Mouse (Mus musculus): ENCODE measurements around the gene Ino80e. TPM values are rescaled to one million over a fixed set of nuclear protein-coding genes. Genes with fewer than 3 reads are reported as not detected.

Gene Ino80e
- polyA plus RNA-seq, 1 experiment: 62.4 TPM

DNA sequence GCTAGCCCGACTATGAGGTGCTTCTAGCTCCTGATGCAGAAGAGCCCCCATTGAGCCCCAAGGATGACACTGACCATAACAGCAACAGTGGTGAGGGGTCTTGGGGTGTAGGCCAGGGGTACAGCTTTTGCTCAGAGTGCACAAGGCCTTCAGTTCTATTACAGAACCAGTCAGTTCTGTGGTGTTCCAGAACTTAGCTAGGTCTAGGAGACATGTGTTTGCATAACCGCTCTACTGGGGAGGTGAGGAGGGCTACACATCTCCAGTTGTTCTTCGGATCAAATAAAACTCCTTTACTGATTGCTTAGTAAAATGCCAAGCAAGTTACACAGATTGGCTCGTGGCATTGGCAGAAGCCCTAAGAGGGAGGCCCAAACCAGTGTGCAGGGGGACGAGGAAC lies 30.6 kb downstream of the Ino80e start, which contains the start of gene 4930451I11Rik:
TSS of gene 4930451I11Rik (minus strand) at position 101 of the 400 bp plus-strand sequence.
- H3K36me3 ChIP-seq (ENCODE audit: control insufficient read depth, insufficient read depth): no peaks in the 10 kb centered on the region
- no peak for TF ChIP-seq MYOG (IDR thresholded peaks at IDR 0.05; ENCODE audit: control insufficient read depth in 1 of 3, insufficient read depth in 1 of 3, insufficient read length in 2 of 3, low read depth in 2 of 3)
- TF ChIP-seq TCF12 (IDR thresholded peaks at IDR 0.05; ENCODE audit: insufficient read depth, poor library complexity, severe bottlenecking): no peak
- no peaks in the 10 kb centered on the region for H3K79me2 ChIP-seq (ENCODE audit: control insufficient read depth, insufficient read depth)
- no peak within 1 kb of the TSS for H3K4me2 ChIP-seq (ENCODE audit: low read depth)
- peaks cover 70% of the 10 kb centered on the region for H3K27me3 ChIP-seq (ENCODE audit: control insufficient read depth, insufficient read depth, insufficient read length)
- no peak within 1 kb of the TSS for H3K4me3 ChIP-seq
- H3ac ChIP-seq (ENCODE audit: control insufficient read depth, insufficient read length): no peak within 1 kb of the TSS

DNA sequence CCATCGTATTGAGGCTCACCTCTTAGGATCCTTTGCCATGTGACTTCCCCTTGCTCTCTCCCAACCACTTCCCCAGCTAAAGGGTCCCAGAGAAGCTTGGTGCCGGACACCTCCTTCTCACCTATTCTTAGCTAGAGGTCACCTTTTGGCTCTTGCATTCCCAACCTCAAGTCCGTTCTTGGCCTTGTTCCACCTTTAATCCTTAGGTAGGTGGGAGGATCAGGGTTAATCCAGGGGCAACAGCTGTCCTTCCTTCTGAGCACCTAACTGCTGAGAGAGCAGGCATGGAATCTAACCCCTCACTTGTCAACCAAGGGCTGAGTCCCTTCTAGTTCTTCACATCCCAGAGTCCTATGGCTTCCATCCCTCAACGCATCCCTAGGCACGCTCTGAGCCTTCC lies 36.2 kb downstream of the Ino80e start:
- TF ChIP-seq E2F4 (IDR thresholded peaks at IDR 0.05; ENCODE audit: insufficient read depth) (no peak), CEBPB (IDR thresholded peaks at IDR 0.05; ENCODE audit: insufficient read depth, poor library complexity, severe bottlenecking) (no peak), REST (IDR thresholded peaks at IDR 0.05; ENCODE audit: insufficient read depth, insufficient read length) (no peak), MYOD1 (IDR thresholded peaks at IDR 0.05; ENCODE audit: control insufficient read depth in 1 of 3, insufficient read length in 2 of 3, low read depth in 2 of 3) (no peak)
- peaks cover 77% of the 10 kb centered on the region for H3K27me3 ChIP-seq (ENCODE audit: control insufficient read depth, insufficient read depth, insufficient read length)
- no peak overlapping the region for H3K4me2 ChIP-seq (ENCODE audit: low read depth)
- H3ac ChIP-seq (ENCODE audit: control insufficient read depth, insufficient read length): no peak overlapping the region
- no peak overlapping the region for H3K4me3 ChIP-seq
- no peaks in the 10 kb centered on the region for H3K79me2 ChIP-seq (ENCODE audit: control insufficient read depth, insufficient read depth)
- H3K36me3 ChIP-seq (ENCODE audit: control insufficient read depth, insufficient read depth): no peaks in the 10 kb centered on the region

DNA sequence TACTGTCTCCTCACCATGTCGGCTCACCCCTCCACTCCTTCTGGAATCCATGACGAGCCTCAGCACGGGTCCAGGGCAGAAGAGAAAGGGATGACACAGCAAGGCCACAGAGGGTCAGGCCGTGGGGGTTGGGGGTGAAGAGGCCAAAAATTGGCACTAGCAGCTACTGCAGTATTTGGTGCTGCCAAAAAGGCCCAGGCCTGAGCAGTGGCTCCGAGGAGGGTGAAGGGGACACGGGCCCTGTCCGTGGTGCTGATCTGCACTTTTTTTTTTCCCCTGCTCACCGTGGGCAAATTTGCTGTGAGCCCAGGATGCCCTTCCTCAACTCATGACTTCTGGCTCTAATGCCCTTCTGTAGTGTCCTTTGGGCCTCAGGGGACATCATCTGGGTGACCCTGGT lies 36.8 kb downstream of the Ino80e start:
- no peaks in the 10 kb centered on the region for H3K79me2 ChIP-seq (ENCODE audit: control insufficient read depth, insufficient read depth)
- H3K4me2 ChIP-seq (ENCODE audit: low read depth): no peak overlapping the region
- no peak for TF ChIP-seq CEBPB (IDR thresholded peaks at IDR 0.05; ENCODE audit: insufficient read depth, poor library complexity, severe bottlenecking)
- peak; percentile 86 for TF ChIP-seq REST (IDR thresholded peaks at IDR 0.05; ENCODE audit: insufficient read depth, insufficient read length)
- H3K27me3 ChIP-seq (ENCODE audit: control insufficient read depth, insufficient read depth, insufficient read length): peaks cover 73% of the 10 kb centered on the region
- no peak overlapping the region for H3ac ChIP-seq (ENCODE audit: control insufficient read depth, insufficient read length)
- H3K36me3 ChIP-seq (ENCODE audit: control insufficient read depth, insufficient read depth): no peaks in the 10 kb centered on the region
- no peak overlapping the region for H3K4me3 ChIP-seq

DNA sequence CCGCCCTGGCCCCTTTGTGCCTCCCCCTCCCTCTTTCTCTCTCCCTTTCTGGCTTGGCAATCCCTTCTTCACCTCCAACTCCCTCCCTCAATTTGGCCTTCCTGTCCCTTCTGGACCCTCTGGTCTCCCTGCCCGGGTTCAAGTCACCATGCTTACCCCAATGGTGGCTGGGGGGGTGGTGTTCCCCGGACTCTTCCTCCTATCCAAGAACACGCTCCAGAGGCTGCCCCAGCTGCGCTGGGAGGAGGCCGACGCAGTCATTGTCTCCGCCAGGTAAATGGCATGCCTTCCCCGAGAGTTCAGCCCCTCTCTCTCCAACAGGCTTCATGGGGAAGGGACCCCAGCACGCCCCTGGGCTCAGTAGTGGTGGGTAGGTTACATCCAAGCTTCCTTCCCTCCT lies 38.2 kb downstream of the Ino80e start:
- Histone ChIP-seq H3K27me3 (ENCODE audit: control insufficient read depth, insufficient read depth, insufficient read length) (peaks cover 59% of the 10 kb centered on the region), H3K4me3 (no peak overlapping the region), H3K36me3 (ENCODE audit: control insufficient read depth, insufficient read depth) (no peaks in the 10 kb centered on the region), H3K4me2 (ENCODE audit: low read depth) (no peak overlapping the region), H3ac (ENCODE audit: control insufficient read depth, insufficient read length) (no peak overlapping the region), H3K79me2 (ENCODE audit: control insufficient read depth, insufficient read depth) (no peaks in the 10 kb centered on the region)
- TF ChIP-seq REST (IDR thresholded peaks at IDR 0.05; ENCODE audit: insufficient read depth, insufficient read length) (no peak), TCF3 (IDR thresholded peaks at IDR 0.05; ENCODE audit: insufficient read length, low read depth) (no peak), MYOG (IDR thresholded peaks at IDR 0.05; ENCODE audit: control insufficient read depth in 1 of 3, insufficient read depth in 1 of 3, insufficient read length in 2 of 3, low read depth in 2 of 3) (no peak), E2F4 (IDR thresholded peaks at IDR 0.05; ENCODE audit: insufficient read depth) (no peak), TCF12 (IDR thresholded peaks at IDR 0.05; ENCODE audit: insufficient read depth, poor library complexity, severe bottlenecking) (no peak), POLR2AphosphoS2 (IDR thresholded peaks at IDR 0.05; ENCODE audit: insufficient read length, low read depth) (no peak), MAX (IDR thresholded peaks at IDR 0.05; ENCODE audit: low read depth) (no peak), USF1 (IDR thresholded peaks at IDR 0.05; ENCODE audit: low read depth) (no peak), SRF (IDR thresholded peaks at IDR 0.05; ENCODE audit: control insufficient read depth, insufficient read length, low read depth) (no peak), POLR2A (IDR thresholded peaks at IDR 0.05; ENCODE audit: insufficient read length, low read depth) (no peak), MYOD1 (IDR thresholded peaks at IDR 0.05; ENCODE audit: control insufficient read depth in 1 of 3, insufficient read length in 2 of 3, low read depth in 2 of 3) (no peak), CEBPB (IDR thresholded peaks at IDR 0.05; ENCODE audit: insufficient read depth, poor library complexity, severe bottlenecking) (no peak)

DNA sequence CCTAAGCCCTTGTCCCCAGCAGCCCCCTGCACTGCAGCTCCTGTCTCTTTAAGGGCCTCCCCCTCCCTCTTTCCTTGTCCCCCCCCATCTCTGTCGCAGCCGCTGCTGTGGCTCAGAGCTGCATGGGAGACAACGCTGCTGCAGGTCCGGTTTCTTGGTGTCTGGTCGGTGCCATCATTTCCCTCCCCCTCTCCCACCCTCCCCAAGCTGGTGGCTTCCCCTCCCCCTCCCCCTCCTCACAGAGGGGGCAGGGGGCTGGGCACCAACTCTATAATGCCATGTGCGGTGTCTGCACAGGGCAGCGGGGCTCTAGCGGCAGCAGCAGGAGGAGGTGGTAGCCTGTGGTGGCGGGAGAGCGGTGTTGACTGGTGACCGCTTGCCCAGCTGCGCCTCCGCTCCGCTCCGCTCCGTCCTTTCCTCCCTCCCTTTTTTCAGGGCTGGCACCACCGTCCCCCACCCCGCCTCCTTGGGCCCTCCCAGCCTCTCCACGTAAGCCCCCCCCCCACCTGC lies 38.9 kb downstream of the Ino80e start:
- H3K27me3 ChIP-seq (ENCODE audit: control insufficient read depth, insufficient read depth, insufficient read length): peaks cover 52% of the 10 kb centered on the region
- no peaks in the 10 kb centered on the region for H3K36me3 ChIP-seq (ENCODE audit: control insufficient read depth, insufficient read depth)
- TF ChIP-seq E2F4 (IDR thresholded peaks at IDR 0.05; ENCODE audit: insufficient read depth) (no peak), MYOG (IDR thresholded peaks at IDR 0.05; ENCODE audit: control insufficient read depth in 1 of 3, insufficient read depth in 1 of 3, insufficient read length in 2 of 3, low read depth in 2 of 3) (no peak), MYOD1 (IDR thresholded peaks at IDR 0.05; ENCODE audit: control insufficient read depth in 1 of 3, insufficient read length in 2 of 3, low read depth in 2 of 3) (no peak), USF1 (IDR thresholded peaks at IDR 0.05; ENCODE audit: low read depth) (no peak), POLR2AphosphoS2 (IDR thresholded peaks at IDR 0.05; ENCODE audit: insufficient read length, low read depth) (no peak), CEBPB (IDR thresholded peaks at IDR 0.05; ENCODE audit: insufficient read depth, poor library complexity, severe bottlenecking) (no peak), MAX (IDR thresholded peaks at IDR 0.05; ENCODE audit: low read depth) (no peak), TCF12 (IDR thresholded peaks at IDR 0.05; ENCODE audit: insufficient read depth, poor library complexity, severe bottlenecking) (no peak), TCF3 (IDR thresholded peaks at IDR 0.05; ENCODE audit: insufficient read length, low read depth) (no peak), REST (IDR thresholded peaks at IDR 0.05; ENCODE audit: insufficient read depth, insufficient read length) (no peak), POLR2A (IDR thresholded peaks at IDR 0.05; ENCODE audit: insufficient read length, low read depth) (no peak), SRF (IDR thresholded peaks at IDR 0.05; ENCODE audit: control insufficient read depth, insufficient read length, low read depth) (no peak)
- no peak overlapping the region for H3ac ChIP-seq (ENCODE audit: control insufficient read depth, insufficient read length)
- no peak overlapping the region for H3K4me2 ChIP-seq (ENCODE audit: low read depth)
- H3K79me2 ChIP-seq (ENCODE audit: control insufficient read depth, insufficient read depth): no peaks in the 10 kb centered on the region
- no peak overlapping the region for H3K4me3 ChIP-seq
